Mouse (Mus musculus) olfactory bulb, adult 2 months (tissue): ENCODE data around the gene Scaf11.

Experiments
- CTCF ChIP-seq: fragments of 200-500 bp; IDR thresholded peaks from 2 replicates; pipeline ENCODE4 v1.5.1; 2012; ENCODE audit warnings: low read depth, mild to moderate bottlenecking, low read length, moderate library complexity; ENCODE audit not compliant: insufficient read depth
- POLR2A ChIP-seq: fragments of 200-500 bp; IDR thresholded peaks from 2 replicates; pipeline ENCODE4 v1.6.1; 2012; ENCODE audit warnings: mild to moderate bottlenecking, low read depth, low read length, moderate library complexity; ENCODE audit not compliant: insufficient read depth

DNA sequence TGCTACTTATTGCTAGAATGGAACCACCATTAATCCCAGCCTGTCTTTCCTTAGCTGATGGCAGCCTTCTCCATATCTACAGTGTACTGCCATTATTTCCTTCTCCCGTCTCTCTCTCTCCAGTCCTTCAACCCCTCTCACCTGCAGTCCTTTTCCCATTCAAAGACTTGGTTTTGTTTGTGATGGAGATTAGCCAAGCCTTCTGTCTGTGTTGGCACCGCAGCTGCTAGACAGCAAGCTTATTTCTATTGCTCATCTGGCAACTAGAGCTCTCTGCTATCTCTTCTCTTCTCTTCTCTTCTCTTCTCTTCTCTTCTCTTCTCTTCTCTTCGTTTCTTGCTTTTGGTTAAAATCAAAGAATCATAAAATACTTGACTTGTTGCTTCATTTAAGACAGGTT, 95.3 kb downstream of the Scaf11 start:
- TF ChIP-seq POLR2A (no peak), CTCF (no peak)
